Mouse (Mus musculus) left cerebral cortex, postnatal 36 days (tissue): ENCODE measurements around the gene Fgf5. TPM values are rescaled to one million over a fixed set of nuclear protein-coding genes. Genes with fewer than 3 reads are reported as not detected.
A peak's percentile ranks its signal among the peaks of the same experiment; 100 is the strongest.

Source experiments
- DNase-seq, 2 experiments: peaks; one replicate each; pipeline ENCODE4 v3.0.0; 2021 to 2022; ENCODE audit warnings: low spot score in 2 of 2, mixed read lengths in 1 of 2
- intact Hi-C: fragments of 180-260 bp; cut with DNase I; formaldehyde crosslinking; loops from one replicate; pipeline ENCODE4 v1.15.1; 2025
- total RNA-seq, 2 experiments: library from RNA; stranded (reverse); gene quantifications; 2 replicates each; pipeline ENCODE4 v1.2.3; 2021

Gene Fgf5
- total RNA-seq: 1 to 10 TPM; 4.0 to 4.1 TPM

- peak; percentile 53 to 67 for DNase-seq
- intact Hi-C loops: loop anchor here (5.0 kb wide), 1 partner anchor 33 kb away; no protein-coding TSS in a partner anchor
Measured at GRCm38 (mm10) chr5:98253838-98254821, at the start of gene Fgf5. Gene Fgf5, plus strand, starts transcription at chr5:98254184.

- intact Hi-C loops: loop anchor here (10.0 kb wide), 1 partner anchor 112 kb away; the partner anchor contains the start of gene Cfap299
- no peak for DNase-seq
Measured at GRCm38 (mm10) chr5:98212501-98212900, 41.5 kb upstream of the Fgf5 start.

- intact Hi-C loops: no loop called here
- no peak for DNase-seq
Measured at GRCm38 (mm10) chr5:98221956-98222355, 32.0 kb upstream of the Fgf5 start.

DNA sequence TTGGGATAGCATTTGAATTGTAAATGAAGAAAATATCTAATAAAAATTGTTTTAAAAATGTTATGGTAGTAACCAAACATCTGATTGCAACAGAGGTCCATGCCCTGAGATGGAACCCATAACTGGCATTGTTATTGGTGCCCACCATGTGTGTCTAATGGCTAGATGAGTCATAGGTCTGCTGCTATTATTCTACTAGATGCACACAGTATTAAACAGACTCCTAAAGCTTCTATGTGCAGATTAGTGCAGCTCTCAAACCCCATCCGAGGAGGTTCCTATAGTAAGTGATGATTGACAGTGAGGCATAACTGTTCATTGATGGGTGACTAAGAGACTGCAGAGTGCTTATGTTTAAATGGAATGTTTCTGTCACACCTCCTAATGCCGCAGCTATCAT lies 27.3 kb upstream of the Fgf5 start:
- intact Hi-C loops: no loop called here
- DNase-seq: no peak

- intact Hi-C loops: no loop called here
- DNase-seq: no peak
Measured at GRCm38 (mm10) chr5:98229456-98229855, 24.5 kb upstream of the Fgf5 start.

DNA sequence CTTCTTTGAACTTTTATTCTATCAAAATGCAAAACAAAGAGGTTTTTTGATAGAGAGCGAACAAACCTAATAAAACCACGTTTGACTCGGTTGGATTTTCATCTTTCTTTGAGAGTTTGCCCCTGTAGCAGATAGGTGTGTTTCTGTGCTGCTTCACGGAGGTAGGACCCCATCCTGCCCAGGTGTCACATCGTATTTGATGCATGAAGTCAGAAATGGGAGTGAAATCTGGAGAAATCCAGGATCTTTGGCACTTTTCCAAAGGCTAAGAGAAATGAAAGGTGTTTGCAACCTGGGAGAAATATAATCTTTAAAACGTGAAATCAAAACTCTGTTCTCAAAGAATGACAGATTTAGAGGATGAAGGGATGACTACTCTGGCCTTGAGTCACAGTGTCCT lies 15.5 kb upstream of the Fgf5 start:
- intact Hi-C loops: no loop called here
- DNase-seq: no peak

DNA sequence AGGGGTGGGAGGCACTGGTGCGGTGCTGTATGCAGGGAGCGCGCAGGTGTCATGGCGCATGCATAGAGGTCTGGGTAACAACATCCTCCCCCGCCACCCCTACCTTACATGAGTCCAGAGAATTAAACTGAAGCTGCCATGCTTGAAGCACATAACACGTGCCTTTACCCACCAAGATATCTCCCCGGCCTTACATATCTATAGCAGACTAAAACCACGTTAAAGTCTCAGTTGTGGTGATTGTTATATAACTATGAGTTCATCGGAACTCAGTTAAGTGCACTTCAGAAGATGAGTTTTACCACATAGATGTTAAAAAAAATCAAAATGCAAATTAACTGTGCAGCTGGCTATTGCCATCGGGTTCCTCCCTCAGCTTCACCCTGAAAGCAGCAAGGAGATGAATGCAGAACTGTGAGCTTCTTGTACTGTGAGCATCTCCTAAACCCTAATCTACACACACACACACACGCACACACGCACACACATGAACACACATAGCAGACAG lies 12.6 kb upstream of the Fgf5 start:
- intact Hi-C loops: no loop called here
- DNase-seq: no peak

DNA sequence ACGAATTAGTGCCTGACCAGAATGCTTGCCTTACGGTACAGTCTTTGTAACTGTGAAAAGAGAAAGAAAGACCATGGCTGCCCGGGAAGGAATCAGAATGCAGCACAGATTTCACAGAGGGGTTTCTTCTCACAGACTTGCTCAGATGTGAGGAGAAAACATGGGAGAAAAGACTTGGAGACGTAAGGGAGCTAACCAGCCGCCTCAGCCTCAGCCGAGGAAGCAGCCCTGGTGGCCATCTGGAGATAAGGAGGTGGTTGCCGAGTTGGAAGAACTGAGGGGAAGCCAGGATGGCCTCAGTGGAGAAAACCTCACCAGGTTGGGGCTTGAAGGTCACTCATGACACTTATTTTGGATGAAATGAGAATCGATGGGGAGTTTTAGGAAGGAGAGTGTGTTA lies 8.7 kb upstream of the Fgf5 start:
- DNase-seq: peak in 1 of 2 experiments; percentile 33
- intact Hi-C loops: no loop called here

DNA sequence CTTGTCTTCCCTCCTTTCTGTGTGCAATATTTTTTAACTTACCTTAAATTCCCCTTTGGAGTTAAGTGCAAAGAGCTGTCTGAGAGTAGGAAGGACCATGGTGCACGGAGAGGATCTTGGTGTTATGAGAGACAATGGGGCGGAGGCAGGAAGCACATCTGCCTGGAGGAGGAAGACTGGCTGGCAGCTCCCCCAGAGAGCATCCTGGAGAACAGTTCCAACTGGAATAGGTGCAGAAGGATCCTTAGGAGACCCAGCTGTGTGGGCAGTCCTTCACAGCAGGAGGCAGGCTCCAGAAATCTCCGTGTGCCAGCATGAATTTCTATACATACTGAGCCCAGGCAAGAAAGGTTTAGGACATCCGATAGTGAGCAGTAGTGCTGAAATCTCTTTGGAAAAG lies 8.0 kb upstream of the Fgf5 start:
- intact Hi-C loops: no loop called here
- peak; percentile 54 to 57 for DNase-seq

GRCm38 (mm10) chr5:98246826-98247225 lies 7.2 kb upstream of the Fgf5 start:
- intact Hi-C loops: no loop called here

GRCm38 (mm10) chr5:98247516-98247915 lies 6.5 kb upstream of the Fgf5 start:
- peak; percentile 23 to 45 for DNase-seq
- intact Hi-C loops: no loop called here

More at GRCm38 (mm10) chr5:98246826-98247225, 7.2 kb upstream of the Fgf5 start:
- no peak for DNase-seq

- DNase-seq: no peak
- intact Hi-C loops: loop anchor here (5.0 kb wide), 1 partner anchor 34 kb away; no protein-coding TSS in a partner anchor
Measured at GRCm38 (mm10) chr5:98253147-98253546, 837 bp upstream of the Fgf5 start.

DNA sequence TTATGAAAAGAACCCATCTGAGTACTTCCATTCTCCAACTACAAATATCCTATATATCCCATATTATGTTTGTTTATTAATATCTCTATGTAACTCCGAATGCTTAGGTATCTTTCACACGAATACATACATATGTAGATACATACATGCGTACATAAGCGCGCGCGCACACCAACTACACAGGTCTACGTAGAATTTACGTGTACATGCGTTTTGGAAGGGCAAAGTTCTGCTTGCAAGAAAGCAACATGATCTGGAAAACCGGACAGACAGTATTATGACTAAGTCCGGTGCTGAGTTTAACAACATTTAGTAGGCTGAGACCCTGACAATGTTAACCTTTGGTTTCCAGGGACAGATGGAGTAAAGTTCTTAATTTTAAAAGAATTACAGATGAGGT lies 1.2 kb downstream of the Fgf5 start:
- DNase-seq: no peak
- intact Hi-C loops: no loop called here

DNA sequence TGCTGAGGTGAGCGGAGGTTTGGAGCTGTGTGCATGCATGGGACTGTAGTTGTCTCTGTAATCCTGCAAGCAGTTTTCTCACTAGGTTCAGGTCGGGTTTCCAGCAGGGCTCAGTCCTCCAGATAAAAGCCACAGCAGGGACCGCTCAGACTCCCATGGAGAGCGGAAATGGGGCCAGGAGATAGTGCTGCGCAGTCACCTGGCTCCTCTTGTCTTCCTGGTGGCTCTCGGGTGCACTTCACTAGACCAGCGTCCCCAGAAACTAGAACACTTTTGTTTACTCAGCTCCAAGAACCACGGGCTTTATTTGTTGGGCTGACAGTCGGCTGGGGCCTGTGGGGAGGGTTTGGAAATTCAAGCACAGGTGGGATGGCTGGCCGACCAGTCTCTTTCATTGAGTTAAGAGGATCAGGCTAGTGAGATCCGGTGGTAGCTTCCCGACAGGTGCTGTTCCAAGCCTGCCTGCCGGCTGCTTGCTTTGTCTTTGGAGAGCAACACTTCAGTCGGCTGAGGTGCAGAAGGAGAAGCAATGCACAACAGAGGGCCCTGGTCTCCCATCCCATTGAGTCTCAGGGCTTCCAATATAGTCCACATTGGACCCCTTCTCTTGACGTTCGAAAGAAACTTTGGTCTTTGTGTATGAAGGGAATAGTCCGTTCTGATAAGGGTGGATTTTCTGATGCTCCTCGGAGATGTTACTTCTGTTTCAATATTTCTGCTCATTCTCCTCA lies 1.9 kb downstream of the Fgf5 start:
- no peak for DNase-seq
- intact Hi-C loops: no loop called here

GRCm38 (mm10) chr5:98275318-98275818 lies 21.4 kb downstream of the Fgf5 start:
- DNase-seq: no peak
- intact Hi-C loops: no loop called here

- intact Hi-C loops: no loop called here
- no peak for DNase-seq
Measured at GRCm38 (mm10) chr5:98281993-98282392, 28.0 kb downstream of the Fgf5 start.

- intact Hi-C loops: no loop called here
- DNase-seq: peak; percentile 13 to 21
Measured at GRCm38 (mm10) chr5:98283696-98284478, 29.9 kb downstream of the Fgf5 start.

- DNase-seq: no peak
- intact Hi-C loops: no loop called here
Measured at GRCm38 (mm10) chr5:98290642-98291041, 36.7 kb downstream of the Fgf5 start.

- no peak for DNase-seq
- intact Hi-C loops: no loop called here
Measured at GRCm38 (mm10) chr5:98292388-98293048, 38.5 kb downstream of the Fgf5 start.
